Mouse (Mus musculus) CH12.LX (cell line): ENCODE measurements at regions not wholly inside any gene's neighbourhood (a gene's known extent, or its start where the extent isn't known, plus 50 kb on each side); places are given as distances from the start of the nearest gene placed in this dataset.

Experiments used
- CTCF ChIP-seq, 2 experiments: IDR thresholded peaks in 1 of 2; conservative IDR thresholded peaks in 1 of 2; 2 replicates each; pipeline ENCODE4 v1.5.1; 2011 to 2012; ENCODE audit warnings: low read depth in 2 of 2, low read length in 2 of 2, improper control_type of control experiment in 1 of 2, inconsistent platforms in 1 of 2, mild to moderate bottlenecking in 1 of 2, moderate library complexity in 1 of 2
- ELF1 ChIP-seq: IDR thresholded peaks from 2 replicates; pipeline ENCODE4 v1.6.1; 2014; ENCODE audit warnings: low read depth, mild to moderate bottlenecking, inconsistent platforms, low read length, improper control_type of control experiment
- EP300 ChIP-seq: IDR thresholded peaks from 2 replicates; pipeline ENCODE4 v1.6.1; 2011; ENCODE audit warnings: low read length, improper control_type of control experiment
- GABPA ChIP-seq: IDR thresholded peaks from 2 replicates; pipeline ENCODE4 v1.6.1; 2012; ENCODE audit warnings: low read depth, low read length, improper control_type of control experiment, inconsistent platforms; ENCODE audit not compliant: insufficient replicate concordance
- HCFC1 ChIP-seq: IDR thresholded peaks from 2 replicates; pipeline ENCODE4 v1.6.1; 2012; ENCODE audit warnings: low read depth, mild to moderate bottlenecking, inconsistent platforms, low read length, improper control_type of control experiment
- IRF4 ChIP-seq: IDR thresholded peaks from 2 replicates; pipeline ENCODE4 v1.6.1; 2014; ENCODE audit warnings: low read depth, mild to moderate bottlenecking, inconsistent platforms, low read length, improper control_type of control experiment
- POLR2A ChIP-seq: IDR thresholded peaks from 2 replicates; pipeline ENCODE4 v1.6.1; 2011; ENCODE audit warnings: low read depth, mild to moderate bottlenecking, improper control_type of control experiment, low read length
- RAD21 ChIP-seq: IDR thresholded peaks from 2 replicates; pipeline ENCODE4 v1.6.1; 2011; ENCODE audit warnings: low read depth, mild to moderate bottlenecking, low read length, improper control_type of control experiment, moderate library complexity
- USF2 ChIP-seq: conservative IDR thresholded peaks from 2 replicates; pipeline ENCODE4 v1.6.1; 2011; ENCODE audit warnings: low read depth, low read length, improper control_type of control experiment
- ZNF384 ChIP-seq: IDR thresholded peaks from 2 replicates; pipeline ENCODE4 v1.6.1; 2012; ENCODE audit warnings: low read depth, low read length, improper control_type of control experiment, inconsistent platforms

DNA sequence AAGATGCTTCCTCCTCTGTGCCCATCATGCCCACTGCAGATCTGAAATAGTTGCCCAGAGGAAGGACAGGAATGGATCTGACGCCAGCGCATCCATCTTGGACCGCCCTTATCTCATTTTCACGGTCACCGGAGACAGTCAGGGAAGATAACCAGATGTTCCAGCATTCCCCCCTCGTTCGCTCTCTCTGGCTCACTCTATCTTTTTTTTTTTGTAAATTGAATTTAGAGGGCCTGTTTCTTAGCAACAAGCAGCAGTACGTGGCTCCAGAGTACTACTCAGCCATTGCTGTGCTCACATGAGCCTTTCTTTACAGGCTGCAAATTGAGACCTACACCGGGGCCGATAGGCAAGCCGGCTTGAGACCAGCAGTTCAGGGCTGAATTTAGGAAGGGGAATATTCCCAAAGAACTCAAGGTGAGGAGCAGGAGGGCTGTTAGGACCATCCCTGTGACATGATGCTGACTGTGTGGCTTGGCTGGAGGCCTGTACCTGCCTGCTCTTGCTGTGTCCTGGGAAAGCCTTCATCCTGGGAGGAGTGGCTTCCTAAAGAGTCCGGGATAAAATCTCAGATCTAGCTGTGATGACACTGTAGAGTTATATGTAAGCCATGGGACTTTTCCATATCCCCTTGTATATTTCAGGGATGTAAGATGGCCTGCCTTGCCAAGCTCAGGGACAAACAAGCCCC, 100.2 kb downstream of the Rps24 start:
- TF ChIP-seq HCFC1 (no peak), CTCF (conservative IDR thresholded peaks at IDR 0.05 in 1 of 2, IDR thresholded peaks at IDR 0.05 in 1 of 2; ENCODE audit: low read depth in 2 of 2, low read length in 2 of 2) (no peak), RAD21 (no peak), EP300 (no peak), ZNF384 (no peak), IRF4 (no peak), POLR2A (no peak), GABPA (no peak), ELF1 (no peak), USF2 (no peak)
